Mouse (Mus musculus) cerebellum, adult (tissue): ENCODE measurements around the gene Galntl5.
"Not testable (repeated sequence)": the region's sequence is repeated elsewhere in the genome, so short reads cannot be mapped to it uniquely, and the experiment has no call there.

ENCODE experiments used
- ATAC-seq: cut with Nextera tagmentation; 2 replicates; pipeline ENCODE4 v1.9.2; 2017; ENCODE audit warnings: mild to moderate bottlenecking, moderate library complexity, mixed read lengths; ENCODE audit not compliant: insufficient number of reproducible peaks, low FRiP score, low TSS enrichment

Gene Galntl5

GRCm38 (mm10) chr5:25188802-25189201 is 7.5 kb downstream of the Galntl5 start:
- ATAC-seq: no peak

- ATAC-seq: no peak
These were observed 9.3 kb downstream of the Galntl5 start for GRCm38 (mm10) chr5:25190521-25190920.

- no peak for ATAC-seq
These were observed 30.6 kb downstream of the Galntl5 start for GRCm38 (mm10) chr5:25211872-25212271.

GRCm38 (mm10) chr5:25213216-25213615 is 32.0 kb downstream of the Galntl5 start:
- not testable (repeated sequence) for ATAC-seq

- no peak for ATAC-seq
These were observed 33.7 kb downstream of the Galntl5 start for GRCm38 (mm10) chr5:25215006-25215405.

- no peak for ATAC-seq
These were observed 40.3 kb downstream of the Galntl5 start, which contains the start of gene Galnt11 for GRCm38 (mm10) chr5:25221604-25222003. Gene Galnt11 (plus strand): TSS chr5:25221904.

- peak; percentile 93 for ATAC-seq
These were observed 41.8 kb downstream of the Galntl5 start, which contains the start of gene E130116L18Rik for GRCm38 (mm10) chr5:25222752-25223702. Gene E130116L18Rik (minus strand): TSS chr5:25223153.

GRCm38 (mm10) chr5:25224377-25224776 is 43.1 kb downstream of the Galntl5 start:
- not testable (repeated sequence) for ATAC-seq

- no peak for ATAC-seq
These were observed 61.8 kb downstream of the Galntl5 start for GRCm38 (mm10) chr5:25243101-25243500.

- no peak for ATAC-seq
These were observed 64.7 kb downstream of the Galntl5 start for GRCm38 (mm10) chr5:25245806-25246472.

GRCm38 (mm10) chr5:25246473-25246865 is 65.2 kb downstream of the Galntl5 start:
- ATAC-seq: no peak

- ATAC-seq: no peak
These were observed 65.8 kb downstream of the Galntl5 start for GRCm38 (mm10) chr5:25247036-25247435.

- no peak for ATAC-seq
These were observed 71.2 kb downstream of the Galntl5 start for GRCm38 (mm10) chr5:25252423-25252822.

GRCm38 (mm10) chr5:25252825-25253544 is 71.7 kb downstream of the Galntl5 start:
- no peak for ATAC-seq

GRCm38 (mm10) chr5:25254491-25254890 is 73.2 kb downstream of the Galntl5 start:
- ATAC-seq: no peak

- ATAC-seq: no peak
These were observed 75.4 kb downstream of the Galntl5 start for GRCm38 (mm10) chr5:25256686-25257085.

- ATAC-seq: no peak
These were observed 80.2 kb downstream of the Galntl5 start for GRCm38 (mm10) chr5:25261452-25261851.

- no peak for ATAC-seq
These were observed 81.0 kb downstream of the Galntl5 start for GRCm38 (mm10) chr5:25262266-25262665.

- no peak for ATAC-seq
These were observed 87.1 kb downstream of the Galntl5 start for GRCm38 (mm10) chr5:25268258-25268888.
